Mouse (Mus musculus) telencephalon, adult 2 months (tissue): ENCODE data around the gene Phf6.
"Not testable (repeated sequence)": the region's sequence is repeated elsewhere in the genome, so short reads cannot be mapped to it uniquely, and the experiment has no call there.

Experiments used
- DNase-seq: peaks from one replicate; pipeline ENCODE4 v3.0.0-alpha.2; 2011; ENCODE audit warnings: low read depth, low spot score

The Phf6 gene

GRCm38 (mm10) chrX:52978576-52978975 is 66.5 kb downstream of the Phf6 start:
- no peak for DNase-seq

- DNase-seq = no peak
These were observed 69.3 kb downstream of the Phf6 start for GRCm38 (mm10) chrX:52981378-52981777.

GRCm38 (mm10) chrX:52987905-52988783 is 76.1 kb downstream of the Phf6 start, which contains the start of gene Hprt:
Hprt (plus strand) TSS chrX:52988137.
- DNase-seq = peak; percentile 60

- not testable (repeated sequence) for DNase-seq
These were observed 82.7 kb downstream of the Phf6 start for GRCm38 (mm10) chrX:52994726-52995125.

- not testable (repeated sequence) for DNase-seq
These were observed 92.8 kb downstream of the Phf6 start for GRCm38 (mm10) chrX:53004887-53005286.

GRCm38 (mm10) chrX:53006062-53006461 is 94.0 kb downstream of the Phf6 start:
- peak; percentile 13 for DNase-seq
